Mouse (Mus musculus) MEL (cell line): ENCODE data around the gene Ufl1. TPM values are rescaled to one million over a fixed set of nuclear protein-coding genes. Genes with fewer than 3 reads are reported as not detected.
"Not testable (repeated sequence)": the region's sequence is repeated elsewhere in the genome, so short reads cannot be mapped to it uniquely, and the experiment has no call there.

Source experiments
- DNase-seq: peaks from one replicate; pipeline ENCODE4 v3.0.0; 2011; ENCODE audit warnings: low read depth, low spot score
- H3K27ac ChIP-seq: 2 replicates; pipeline ENCODE4 v1.5.1; 2012; ENCODE audit warnings: low read depth, mild to moderate bottlenecking, control low read depth, low read length, moderate library complexity; ENCODE audit not compliant: control insufficient read depth
- H3K27me3 ChIP-seq, 2 experiments: fragments of 150-350 bp in 1 of 2; sonication (generic) in 1 of 2; 2 replicates each; pipeline ENCODE4 v1.6.1; 2012; ENCODE audit warnings: low read length in 2 of 2, mild to moderate bottlenecking in 2 of 2, improper control_type of control experiment in 1 of 2, moderate library complexity in 1 of 2; ENCODE audit not compliant: insufficient read depth in 2 of 2, control insufficient read depth in 1 of 2
- H3K36me3 ChIP-seq, 2 experiments: 2 replicates each; pipeline ENCODE4 v1.6.1; 2012 to 2014; ENCODE audit warnings: low read length in 2 of 2, improper control_type of control experiment in 1 of 2, inconsistent platforms in 1 of 2, mild to moderate bottlenecking in 1 of 2; ENCODE audit not compliant: insufficient read depth in 2 of 2, control insufficient read depth in 1 of 2
- H3K4me1 ChIP-seq, 2 experiments: fragments of 150-350 bp in 1 of 2; sonication (generic) in 1 of 2; 2 replicates each; pipeline ENCODE4 v1.6.1; 2012; ENCODE audit warnings: low read length in 2 of 2, improper control_type of control experiment in 1 of 2, mild to moderate bottlenecking in 1 of 2; ENCODE audit not compliant: insufficient read depth in 2 of 2, control insufficient read depth in 1 of 2
- H3K4me3 ChIP-seq, 2 experiments: fragments of 150-350 bp in 1 of 2; sonication (generic) in 1 of 2; 2 replicates each; pipeline ENCODE4 v1.5.1; 2012; ENCODE audit warnings: low read depth in 2 of 2, low read length in 2 of 2, mild to moderate bottlenecking in 2 of 2, moderate library complexity in 2 of 2, control low read depth in 1 of 2, improper control_type of control experiment in 1 of 2; ENCODE audit not compliant: control insufficient read depth in 1 of 2, insufficient read depth in 1 of 2
- H3K79me2 ChIP-seq: 2 replicates; pipeline ENCODE4 v1.6.1; 2012; ENCODE audit warnings: mild to moderate bottlenecking, low read length, moderate library complexity; ENCODE audit not compliant: control insufficient read depth, poor library complexity, insufficient read depth
- H3K9ac ChIP-seq: 2 replicates; pipeline ENCODE4 v1.6.1; 2012; ENCODE audit warnings: low read depth, mild to moderate bottlenecking, control low read depth, low read length, moderate library complexity; ENCODE audit not compliant: control insufficient read depth, poor library complexity, severe bottlenecking
- H3K9me3 ChIP-seq: fragments of 150-350 bp; sonication (generic); replicated peaks from 2 replicates; pipeline ENCODE4 v1.6.1; 2012; ENCODE audit warnings: mild to moderate bottlenecking, low read length, improper control_type of control experiment, moderate library complexity; ENCODE audit not compliant: insufficient read depth
- CHD1 ChIP-seq: IDR thresholded peaks from 2 replicates; pipeline ENCODE4 v1.6.1; 2012; ENCODE audit warnings: low read depth, mild to moderate bottlenecking, inconsistent platforms, low read length, improper control_type of control experiment
- CHD2 ChIP-seq: IDR thresholded peaks from 2 replicates; pipeline ENCODE4 v1.6.1; 2011; ENCODE audit warnings: low read length, improper control_type of control experiment
- CTCF ChIP-seq, 3 experiments: IDR thresholded peaks in 2 of 3; conservative IDR thresholded peaks in 1 of 3; 2 replicates each; pipeline ENCODE4 v1.5.1; 2011 to 2012; ENCODE audit warnings: low read length in 3 of 3, low read depth in 2 of 3, mild to moderate bottlenecking in 2 of 3, improper control_type of control experiment in 1 of 3, inconsistent platforms in 1 of 3, mixed read lengths in 1 of 3, moderate library complexity in 1 of 3; ENCODE audit not compliant: control insufficient read depth in 1 of 3, insufficient read depth in 1 of 3, poor library complexity in 1 of 3, severe bottlenecking in 1 of 3
- KAT2A ChIP-seq: conservative IDR thresholded peaks from 2 replicates; pipeline ENCODE4 v1.6.1; 2012; ENCODE audit warnings: low read depth, low read length, improper control_type of control experiment, inconsistent platforms
- MAX ChIP-seq: IDR thresholded peaks from 2 replicates; pipeline ENCODE4 v1.6.1; 2011; ENCODE audit warnings: low read length, improper control_type of control experiment
- MEF2A ChIP-seq: IDR thresholded peaks from 2 replicates; pipeline ENCODE4 v1.6.1; 2014; ENCODE audit warnings: low read depth, mild to moderate bottlenecking, inconsistent platforms, low read length, improper control_type of control experiment; ENCODE audit not compliant: poor library complexity, insufficient replicate concordance, severe bottlenecking; ENCODE audit errors: extremely low read depth
- MXI1 ChIP-seq: IDR thresholded peaks from 2 replicates; pipeline ENCODE4 v1.6.1; 2011; ENCODE audit warnings: mild to moderate bottlenecking, low read depth, low read length, improper control_type of control experiment
- MYC ChIP-seq: IDR thresholded peaks from 2 replicates; pipeline ENCODE4 v1.6.1; 2011; ENCODE audit warnings: low read depth, mild to moderate bottlenecking, low read length, improper control_type of control experiment, moderate library complexity
- RAD21 ChIP-seq: IDR thresholded peaks from 2 replicates; pipeline ENCODE4 v1.6.1; 2011; ENCODE audit warnings: mild to moderate bottlenecking, low read depth, low read length, improper control_type of control experiment
- SMC3 ChIP-seq: IDR thresholded peaks from 2 replicates; pipeline ENCODE4 v1.6.1; 2011; ENCODE audit warnings: low read depth, low read length, improper control_type of control experiment
- TCF12 ChIP-seq: IDR thresholded peaks from 2 replicates; pipeline ENCODE4 v1.6.1; 2014; ENCODE audit warnings: low read depth, mild to moderate bottlenecking, inconsistent platforms, low read length, improper control_type of control experiment, moderate library complexity
- ZC3H11A ChIP-seq: IDR thresholded peaks from 2 replicates; pipeline ENCODE4 v1.6.1; 2012; ENCODE audit warnings: low read depth, mild to moderate bottlenecking, inconsistent platforms, low read length, improper control_type of control experiment
- ZKSCAN1 ChIP-seq: IDR thresholded peaks from 2 replicates; pipeline ENCODE4 v1.6.1; 2012; ENCODE audit warnings: low read depth, mild to moderate bottlenecking, inconsistent platforms, low read length, improper control_type of control experiment, moderate library complexity
- polyA plus RNA-seq, 2 experiments: library from polyadenylated mRNA; stranded (reverse) in 1 of 2; unstranded in 1 of 2; fragments of >175 nt in 1 of 2; fragments of >200 nt in 1 of 2; gene quantifications; 2 replicates each; pipeline versions ENCODE4 v1.2.1 to v1.2.4; 2012; ENCODE audit warnings: low replicate concordance in 2 of 2, low read depth in 1 of 2; ENCODE audit not compliant: insufficient read length in 2 of 2, insufficient read depth in 1 of 2, missing spikeins in 1 of 2
- total RNA-seq: library from RNA; depleted of rRNA; stranded (reverse); fragments of 300-350 nt; gene quantifications from 2 replicates; pipeline ENCODE4 v1.2.3, GENCODE M21; 2012

The Ufl1 gene
- total and polyA plus RNA-seq, 3 experiments: 17.3 to 344 (median 24.7) TPM

- peak; percentile 62; the same call in 1 of the 2 replicates for TF ChIP-seq TCF12
Observed at GRCm38 (mm10) chr4:25322631-25323178, 41.1 kb upstream of the Ufl1 start (continued).

- H3K9ac ChIP-seq: no peak overlapping the region
- H3K4me3 ChIP-seq: no peak overlapping the region
- H3K27me3 ChIP-seq: no peaks in the 10 kb centered on the region
- no peaks in the 10 kb centered on the region for H3K36me3 ChIP-seq
- no peaks in the 10 kb centered on the region for H3K79me2 ChIP-seq
- TF ChIP-seq CHD1 (no peak), CHD2 (no peak), MXI1 (no peak), ZC3H11A (no peak), RAD21 (no peak), ZKSCAN1 (no peak), SMC3 (no peak), KAT2A (no peak), MAX (no peak), MEF2A (no peak), CTCF (IDR thresholded peaks at IDR 0.05 in 2 of 3, conservative IDR thresholded peaks at IDR 0.05 in 1 of 3; ENCODE audit: control insufficient read depth in 1 of 3, insufficient read depth in 1 of 3, low read depth in 2 of 3, low read length in 3 of 3, poor library complexity in 1 of 3, severe bottlenecking in 1 of 3) (no peak), MYC (no peak)
- H3K27ac ChIP-seq: no peak overlapping the region
- H3K4me1 ChIP-seq: no peaks in the 10 kb centered on the region
- no peak for DNase-seq
- H3K9me3 ChIP-seq: no peaks in the 10 kb centered on the region
Observed at GRCm38 (mm10) chr4:25313767-25314166, 32.1 kb upstream of the Ufl1 start.

- H3K4me3 ChIP-seq, H3K9ac ChIP-seq, DNase-seq, H3K79me2 ChIP-seq, H3K36me3 ChIP-seq, H3K4me1 ChIP-seq, H3K27ac ChIP-seq, H3K27me3 ChIP-seq, H3K9me3 ChIP-seq: not testable (repeated sequence)
Observed at GRCm38 (mm10) chr4:25285002-25285401, 3.4 kb upstream of the Ufl1 start.
